Comparison of ENCODE assay signal across 14 mouse cellular contexts in the genomic region with DNA sequence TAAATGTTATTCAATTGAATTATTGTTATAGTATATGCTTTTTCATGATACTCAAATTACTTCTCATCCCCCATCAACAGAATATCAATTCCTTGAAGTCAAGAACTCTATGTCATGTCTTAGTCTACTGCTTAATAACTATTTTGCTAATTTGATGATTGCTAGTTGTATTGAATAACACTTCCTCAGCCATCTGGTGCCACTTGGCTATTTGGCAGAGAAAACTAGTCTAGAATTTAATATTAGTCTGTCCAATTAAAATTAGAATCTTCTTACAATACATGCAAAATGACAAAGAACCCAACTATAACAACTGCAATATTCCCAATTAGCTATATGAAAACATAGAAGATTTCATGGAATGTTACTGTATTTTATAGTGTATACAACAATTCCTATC.
DNase-seq lines count a peak whose midpoint lies in the region.
"Had no signal": no experiment of that assay in that cellular context is flagged by ENCODE, and none has a peak within 500 bp of the region (broad histone marks: within the 10 kb centered on the region; RNA-seq: fewer than 3 reads in every experiment).

No protein-coding gene starts in this region.

- peak; percentile 10 for DNase-seq in cerebellum, adult 9-10 months
- no peak for DNase-seq in cerebellum, adult 18-20 months
- peak; percentile 27 for DNase-seq in layer of hippocampus, adult 11-12 months (ENCODE audit: low spot score)
- DNase-seq in layer of hippocampus, postnatal 25 days (ENCODE audit: extremely low spot score in 1 of 2, low spot score in 1 of 2) = no peak
- peak; percentile 35 for DNase-seq in layer of hippocampus, adult 9-11 months
- no peak for DNase-seq in layer of hippocampus, postnatal 36 days
- DNase-seq: adrenal gland, adult 8-10 months; adrenal gland, postnatal 14 days; adrenal gland, postnatal 36 days; B cell, adult 2 months; cerebellum, adult 11 months; cerebellum, adult 9-11 months; cerebellum, postnatal 36 days; embryo, embryonic 11 days had no signal

Comparison
In these comparisons a context has a peak if more than half of its experiments do, and no peak if none do; other contexts are left out.
1. DNase-seq: peak in cerebellum, adult 9-10 months (single experiment), layer of hippocampus, adult 11-12 months (single experiment) and layer of hippocampus, adult 9-11 months (single experiment); none in cerebellum, adult 18-20 months (0 of 2), layer of hippocampus, postnatal 25 days (0 of 2) and layer of hippocampus, postnatal 36 days (0 of 2).